Mouse (Mus musculus) heart, postnatal 4 days (tissue): ENCODE measurements around the gene Gm28372. TPM values are rescaled to one million over a fixed set of nuclear protein-coding genes. Genes with fewer than 3 reads are reported as not detected.

ENCODE experiments used
- DNase-seq: peaks from one replicate; pipeline ENCODE4 v3.0.0; 2021
- total RNA-seq, 2 experiments: library from RNA; stranded (reverse); gene quantifications; 2 replicates each; pipeline ENCODE4 v1.2.3; 2021

The Gm28372 gene
- total RNA-seq, 2 experiments from 2014 or later: not detected

- peak; percentile 92 for DNase-seq
Observed at GRCm38 (mm10) chr2:130411558-130412495, 6.8 kb downstream of the Gm28372 start.

GRCm38 (mm10) chr2:130412775-130413174, 7.7 kb downstream of the Gm28372 start:
- no peak for DNase-seq

GRCm38 (mm10) chr2:130414094-130414856, 9.2 kb downstream of the Gm28372 start:
- no peak for DNase-seq

GRCm38 (mm10) chr2:130421781-130422620, 17.0 kb downstream of the Gm28372 start:
- DNase-seq: no peak

- peak; percentile 84 for DNase-seq
Observed at GRCm38 (mm10) chr2:130423397-130424125, 18.5 kb downstream of the Gm28372 start.

- DNase-seq: peak; percentile 94
Observed at GRCm38 (mm10) chr2:130424126-130424853, 19.3 kb downstream of the Gm28372 start, which contains the start of the genes Vps16 and Pced1a. Gene Vps16, plus strand, starts transcription at chr2:130424339. Gene Pced1a, minus strand, starts transcription at chr2:130424701.

GRCm38 (mm10) chr2:130425112-130425511, 20.1 kb downstream of the Gm28372 start:
- no peak for DNase-seq

- no peak for DNase-seq
Observed at GRCm38 (mm10) chr2:130429851-130430250, 24.8 kb downstream of the Gm28372 start.

GRCm38 (mm10) chr2:130430484-130430883, 25.4 kb downstream of the Gm28372 start:
- DNase-seq: no peak

GRCm38 (mm10) chr2:130432157-130432556, 27.1 kb downstream of the Gm28372 start:
- DNase-seq: no peak

GRCm38 (mm10) chr2:130433152-130433551, 28.1 kb downstream of the Gm28372 start:
- peak; percentile 53 for DNase-seq

- DNase-seq: no peak
Observed at GRCm38 (mm10) chr2:130436769-130437168, 31.7 kb downstream of the Gm28372 start.

GRCm38 (mm10) chr2:130438861-130439260, 33.8 kb downstream of the Gm28372 start:
- no peak for DNase-seq

- DNase-seq: no peak
Observed at GRCm38 (mm10) chr2:130439840-130440480, 34.9 kb downstream of the Gm28372 start.

- no peak for DNase-seq
Observed at GRCm38 (mm10) chr2:130442162-130442561, 37.1 kb downstream of the Gm28372 start.

GRCm38 (mm10) chr2:130448449-130448848, 43.4 kb downstream of the Gm28372 start:
- DNase-seq: no peak

GRCm38 (mm10) chr2:130449021-130449793, 44.2 kb downstream of the Gm28372 start:
- DNase-seq: no peak

GRCm38 (mm10) chr2:130449794-130450433, 44.9 kb downstream of the Gm28372 start, which contains the start of gene Ptpra:
Gene Ptpra, plus strand, starts transcription at chr2:130450278.
- peak; percentile 93 for DNase-seq

- peak; percentile 77 for DNase-seq
Observed at GRCm38 (mm10) chr2:130450434-130450796, 45.4 kb downstream of the Gm28372 start.
